Mouse (Mus musculus) lung, adult 2 months (tissue): ENCODE measurements around the gene Abl2. TPM values are rescaled to one million over a fixed set of nuclear protein-coding genes. Genes with fewer than 3 reads are reported as not detected.
A peak's percentile ranks its signal among the peaks of the same experiment; 100 is the strongest.

ENCODE experiments used
- DNase-seq: peaks from one replicate; pipeline ENCODE4 v3.0.0; 2022
- H3K4me1 ChIP-seq: fragments of 200-500 bp; 2 replicates; pipeline ENCODE4 v1.6.1; 2011; ENCODE audit warnings: low read length; ENCODE audit not compliant: control insufficient read depth, insufficient read depth
- H3K4me3 ChIP-seq: fragments of 200-500 bp; replicated peaks from 2 replicates; pipeline ENCODE3; 2011; ENCODE audit warnings: low read depth, mild to moderate bottlenecking, control low read depth, low read length; ENCODE audit errors: extremely low read depth
- CTCF ChIP-seq: fragments of 200-500 bp; IDR thresholded peaks from 2 replicates; pipeline ENCODE4 v1.5.1; 2011; ENCODE audit warnings: mild to moderate bottlenecking, low read length, control low read depth; ENCODE audit not compliant: insufficient read depth
- POLR2A ChIP-seq: fragments of 200-500 bp; IDR thresholded peaks from 2 replicates; pipeline ENCODE4 v1.6.1; 2011; ENCODE audit warnings: low read depth, mild to moderate bottlenecking, control low read depth, low read length, borderline replicate concordance; ENCODE audit errors: extremely low read depth
- WGBS: fragments of 180-500 bp; shearing (Covaris S2); methylation state at CpG from one replicate; pipeline ENCODE4 v1.1.7; 2018; 5-methylcytosine and 5-hydroxymethylcytosine counted together
- polyA plus RNA-seq: library from polyadenylated mRNA; depleted of rRNA; stranded (reverse); fragments of >200 nt; gene quantifications from 2 replicates; pipeline ENCODE4 v1.2.3, GENCODE M21; 2012; rRNA removed

Abl2 gene
- polyA plus RNA-seq, 1 experiment, result 9.8 TPM

DNA sequence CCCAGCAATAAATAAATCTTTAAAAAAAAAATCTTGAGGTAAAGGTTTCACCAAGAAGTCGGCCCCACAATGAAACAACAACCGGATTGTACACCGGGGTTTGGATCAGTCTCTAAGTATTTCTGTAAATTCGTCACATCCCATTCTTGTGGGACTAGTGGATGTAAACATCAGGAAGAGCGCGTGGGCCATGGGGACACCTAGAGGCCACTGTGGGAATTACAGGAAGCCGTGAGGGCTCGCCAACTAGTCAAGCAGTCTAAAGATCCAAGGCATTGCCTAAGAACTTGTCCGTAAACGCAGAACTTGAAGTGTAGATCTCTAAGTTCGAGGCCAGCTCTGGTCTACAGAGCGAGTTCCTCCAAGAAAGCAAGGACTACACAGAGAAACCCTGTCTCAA lies 117.6 kb downstream of the Abl2 start:
- Histone ChIP-seq H3K4me1 (peaks cover 5% of the 10 kb centered on the region; the same call in 1 of the 2 replicates), H3K4me3 (no peak overlapping the region)
- TF ChIP-seq CTCF, result peak; percentile 86
- no peak for TF ChIP-seq POLR2A
- DNase-seq, result peak; percentile 70
- WGBS, result 26% methylated on average over 12 of the region's 12 CpGs

DNA sequence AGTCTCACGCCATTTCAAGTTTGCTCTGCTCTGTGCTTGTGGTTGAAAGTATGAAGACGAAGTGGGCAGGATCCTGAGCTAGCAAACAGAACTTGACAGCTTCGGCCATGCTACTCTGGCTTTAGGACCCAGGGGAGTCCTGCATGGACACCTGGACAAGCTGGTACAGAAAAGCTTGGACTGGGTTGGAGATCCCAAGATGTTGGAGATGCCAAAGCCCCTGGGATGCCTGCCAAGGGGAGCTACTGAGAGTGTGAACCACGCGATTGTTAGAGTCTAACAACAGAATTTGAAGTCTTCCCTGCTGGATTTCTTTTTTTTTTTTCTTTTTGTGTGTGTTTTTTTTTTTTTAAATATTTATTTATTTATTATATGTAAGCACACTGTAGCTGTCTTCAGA lies 118.0 kb downstream of the Abl2 start:
- 60% methylated on average over 5 of the region's 5 CpGs for WGBS
- Histone ChIP-seq H3K4me1 (peaks cover 5% of the 10 kb centered on the region; the same call in 1 of the 2 replicates), H3K4me3 (no peak overlapping the region)
- TF ChIP-seq CTCF (no peak), POLR2A (no peak)
- DNase-seq, result no peak

DNA sequence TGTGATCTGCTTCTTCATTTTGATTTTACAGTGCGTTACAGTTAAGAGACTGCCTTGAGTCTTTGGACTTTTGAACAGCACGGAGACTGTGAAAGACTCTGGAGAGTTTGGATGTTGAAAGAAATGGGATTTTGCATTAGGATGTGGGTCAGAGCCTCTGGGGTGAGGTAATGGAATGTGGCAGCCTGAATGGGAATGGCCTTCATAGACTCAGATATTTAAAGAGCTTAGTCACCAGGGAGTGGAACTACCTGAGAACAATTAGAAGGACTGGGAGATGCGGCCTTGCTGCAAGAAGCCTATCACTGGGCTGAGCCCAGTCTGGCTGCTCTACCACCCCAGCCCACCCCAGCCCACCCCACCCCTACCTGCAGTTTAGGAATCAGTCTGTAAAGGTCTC lies 118.6 kb downstream of the Abl2 start:
- WGBS, result 92% methylated on average over 3 of the region's 3 CpGs
- no peak overlapping the region for H3K4me3 ChIP-seq
- TF ChIP-seq POLR2A, result no peak
- TF ChIP-seq CTCF, result no peak
- DNase-seq, result no peak
- peaks cover 5% of the 10 kb centered on the region; the same call in 1 of the 2 replicates for H3K4me1 ChIP-seq

DNA sequence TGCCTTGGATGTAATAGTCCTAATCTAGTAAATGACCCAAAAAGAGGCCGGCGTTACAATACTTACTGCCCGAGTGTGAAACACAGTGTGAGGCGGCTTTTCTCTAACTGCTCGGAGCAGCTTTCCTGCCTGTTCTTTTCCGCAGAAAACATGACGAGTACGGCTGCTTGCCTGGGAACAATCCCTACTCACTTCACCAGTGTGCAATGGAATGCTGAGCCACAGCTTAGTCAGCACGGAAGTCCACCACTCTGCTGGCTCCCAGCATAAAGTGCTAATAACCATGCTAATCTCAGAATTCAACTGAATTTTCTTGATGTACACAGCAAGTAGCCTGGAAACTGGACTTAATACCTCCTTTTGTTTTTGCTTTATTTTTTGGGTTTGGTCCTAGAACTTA lies 121.0 kb downstream of the Abl2 start:
- H3K4me1 ChIP-seq, result no peaks in the 10 kb centered on the region
- TF ChIP-seq POLR2A, result no peak
- no peak for TF ChIP-seq CTCF
- DNase-seq, result no peak
- H3K4me3 ChIP-seq, result no peak overlapping the region
- 86% methylated on average over 9 of the region's 9 CpGs for WGBS

DNA sequence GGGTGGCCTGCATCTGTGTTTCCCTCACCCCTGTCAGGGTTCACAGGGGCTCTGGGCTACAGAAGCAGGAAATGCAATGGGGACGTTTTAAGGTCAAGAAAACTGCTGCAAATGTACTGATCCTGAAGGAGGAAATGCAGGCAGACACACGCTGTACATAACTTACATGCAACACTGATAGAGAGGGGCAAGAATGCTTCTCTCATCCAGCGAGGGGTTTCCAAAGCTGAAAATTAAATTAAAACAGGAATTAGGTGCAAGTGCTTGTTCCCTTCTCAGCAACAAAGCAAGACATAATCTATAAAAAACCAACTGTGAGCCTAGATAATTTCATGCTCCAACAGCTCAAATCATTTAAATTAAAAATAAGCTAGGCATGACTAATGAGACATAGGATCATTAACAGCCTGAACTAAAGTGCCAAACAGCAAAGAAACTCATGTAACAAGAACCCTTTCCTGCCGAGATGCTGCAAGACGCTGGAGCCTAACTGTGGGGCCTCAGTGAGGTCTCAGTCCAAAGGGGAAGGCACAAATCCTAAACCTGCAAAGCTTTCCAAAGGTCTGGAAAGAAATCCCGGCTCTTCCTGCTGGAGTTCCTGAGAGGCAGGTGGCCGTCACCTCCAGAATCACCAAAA lies 127.6 kb downstream of the Abl2 start:
- 78% methylated on average over 7 of the region's 7 CpGs for WGBS
- no peak for DNase-seq
- Histone ChIP-seq H3K4me1 (no peaks in the 10 kb centered on the region), H3K4me3 (no peak overlapping the region)
- no peak for TF ChIP-seq CTCF

Other genes starting within 250 kb of the Abl2 start
- 0.06 and 0.08 TPM in 2 replicates for gene Nphs2, start 248.1 kb upstream of the Abl2 start, polyA plus RNA-seq
- gene Gm2000, start 192.7 kb upstream of the Abl2 start, polyA plus RNA-seq, result 1.4 and 6.7 TPM in 2 replicates
- gene Axdnd1, start 137.6 kb upstream of the Abl2 start, polyA plus RNA-seq, result 0.20 TPM in 1 of 2 replicates, not detected in the other
- gene Soat1, start 84.5 kb upstream of the Abl2 start, polyA plus RNA-seq, result 61.3 and 104 TPM in 2 replicates
- 11.0 and 12.2 TPM in 2 replicates for gene Gm10031, start 34.8 kb upstream of the Abl2 start, polyA plus RNA-seq
- 73.2 and 105 TPM in 2 replicates for gene Tor3a, start 115.6 kb downstream of the Abl2 start, polyA plus RNA-seq
- gene Fam20b, start 160.3 kb downstream of the Abl2 start, polyA plus RNA-seq, result 16.3 and 25.9 TPM in 2 replicates